Mouse (Mus musculus) inflammation-experienced regulatory T-cells, adult 6 months (primary cell): ENCODE measurements at regions not wholly inside any gene's neighbourhood (a gene's known extent, or its start where the extent isn't known, plus 50 kb on each side); places are given as distances from the start of the nearest gene placed in this dataset.

Experiments used
- ATAC-seq: one replicate; pipeline ENCODE4 v1.8.0; 2017

DNA sequence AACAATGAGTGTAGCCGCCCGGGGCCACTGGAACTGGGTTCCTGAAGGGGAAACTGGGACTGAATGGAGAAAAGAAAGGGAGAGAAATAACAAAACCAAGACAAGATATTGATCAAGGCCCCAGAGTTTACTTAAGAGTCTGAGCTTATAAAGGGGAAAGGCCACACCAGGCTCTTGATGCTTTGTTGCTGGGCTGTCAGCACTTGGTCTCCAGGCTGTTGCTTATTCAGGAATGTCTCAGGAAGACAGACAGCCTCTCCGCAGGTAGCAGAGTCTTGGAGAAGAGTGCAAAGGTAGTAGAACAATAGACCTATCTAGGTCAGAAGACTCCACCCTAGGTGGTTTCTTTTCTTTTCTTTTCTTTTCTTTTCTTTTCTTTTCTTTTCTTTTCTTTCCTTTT, 263.4 kb downstream of the Col12a1 start:
- no peak for ATAC-seq

- ATAC-seq: no peak
Observed at GRCm38 (mm10) chr9:79479118-79479517, 239.5 kb downstream of the Col12a1 start.

DNA sequence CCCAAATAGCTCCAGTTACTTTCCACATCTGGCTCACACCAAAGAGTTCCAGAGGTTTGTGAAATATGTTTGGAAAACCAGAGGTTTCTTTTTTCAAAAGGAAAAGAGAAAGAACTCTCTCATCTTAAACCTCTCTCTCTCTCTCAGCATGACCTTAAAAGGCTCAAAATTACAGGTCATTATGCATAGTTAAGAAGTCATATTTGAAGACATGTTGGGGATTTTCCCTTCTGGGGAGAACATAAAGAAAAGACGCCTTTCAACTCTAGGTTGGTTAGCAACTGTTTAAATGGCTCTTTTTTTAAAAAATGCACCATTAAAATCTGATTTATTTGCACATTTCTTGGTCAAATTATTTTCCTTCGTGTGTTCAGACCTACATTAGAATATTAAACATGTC, 218.4 kb downstream of the Col12a1 start:
- peak; percentile 60 for ATAC-seq

GRCm38 (mm10) chr9:79502034-79502433, 216.6 kb downstream of the Col12a1 start:
- ATAC-seq: peak; percentile 54

- ATAC-seq: no peak
Observed at GRCm38 (mm10) chr9:79516384-79516783, 202.2 kb downstream of the Col12a1 start.

DNA sequence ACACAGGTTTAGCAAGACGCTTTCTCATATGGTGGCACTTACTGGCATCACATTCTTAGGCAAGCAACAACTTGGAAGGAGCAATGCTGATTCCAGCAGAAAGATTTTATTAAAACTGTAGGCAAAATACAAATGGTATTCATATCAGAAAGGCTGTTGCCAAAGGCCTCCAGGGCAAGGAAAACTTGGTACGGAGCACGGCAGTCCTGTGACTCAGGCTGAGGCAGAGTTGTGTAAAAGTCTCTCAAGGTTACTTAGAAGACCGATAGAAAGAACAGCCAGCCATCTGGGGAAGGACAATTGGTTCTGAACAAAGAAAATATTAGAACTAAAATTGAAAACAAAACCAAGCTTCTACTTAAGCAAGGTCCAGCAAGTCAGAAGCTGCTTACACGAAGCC, 201.2 kb downstream of the Col12a1 start:
- no peak for ATAC-seq

GRCm38 (mm10) chr9:79518640-79519039, 200.0 kb downstream of the Col12a1 start:
- no peak for ATAC-seq

DNA sequence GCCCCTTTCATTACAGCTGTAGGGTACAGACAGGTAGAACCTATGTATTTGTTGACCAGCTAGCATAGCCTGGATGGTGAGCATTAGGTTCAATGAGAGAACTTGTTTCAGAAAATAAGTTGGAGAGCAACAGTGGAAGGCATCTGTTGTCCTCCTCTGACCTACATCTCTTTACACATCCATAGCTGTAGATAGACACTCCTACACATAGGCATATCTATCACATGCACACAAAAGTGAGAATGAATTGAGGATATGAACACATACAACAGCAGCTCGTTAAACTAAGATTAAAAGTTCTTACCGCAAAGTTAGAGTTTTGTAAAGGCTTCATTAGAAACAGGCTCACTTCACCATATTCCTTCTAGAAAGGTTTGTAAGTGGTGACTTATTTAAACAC, 198.1 kb downstream of the Col12a1 start:
- ATAC-seq: no peak

- ATAC-seq: no peak
Observed at GRCm38 (mm10) chr9:79523054-79523453, 195.6 kb downstream of the Col12a1 start.

GRCm38 (mm10) chr9:79525000-79525399, 193.6 kb downstream of the Col12a1 start:
- no peak for ATAC-seq

GRCm38 (mm10) chr9:79526390-79526789, 192.2 kb downstream of the Col12a1 start:
- no peak for ATAC-seq

GRCm38 (mm10) chr9:79527331-79527730, 191.3 kb downstream of the Col12a1 start:
- ATAC-seq: no peak
